ENCODE assay signal across 10 mouse cellular contexts in the genomic region with DNA sequence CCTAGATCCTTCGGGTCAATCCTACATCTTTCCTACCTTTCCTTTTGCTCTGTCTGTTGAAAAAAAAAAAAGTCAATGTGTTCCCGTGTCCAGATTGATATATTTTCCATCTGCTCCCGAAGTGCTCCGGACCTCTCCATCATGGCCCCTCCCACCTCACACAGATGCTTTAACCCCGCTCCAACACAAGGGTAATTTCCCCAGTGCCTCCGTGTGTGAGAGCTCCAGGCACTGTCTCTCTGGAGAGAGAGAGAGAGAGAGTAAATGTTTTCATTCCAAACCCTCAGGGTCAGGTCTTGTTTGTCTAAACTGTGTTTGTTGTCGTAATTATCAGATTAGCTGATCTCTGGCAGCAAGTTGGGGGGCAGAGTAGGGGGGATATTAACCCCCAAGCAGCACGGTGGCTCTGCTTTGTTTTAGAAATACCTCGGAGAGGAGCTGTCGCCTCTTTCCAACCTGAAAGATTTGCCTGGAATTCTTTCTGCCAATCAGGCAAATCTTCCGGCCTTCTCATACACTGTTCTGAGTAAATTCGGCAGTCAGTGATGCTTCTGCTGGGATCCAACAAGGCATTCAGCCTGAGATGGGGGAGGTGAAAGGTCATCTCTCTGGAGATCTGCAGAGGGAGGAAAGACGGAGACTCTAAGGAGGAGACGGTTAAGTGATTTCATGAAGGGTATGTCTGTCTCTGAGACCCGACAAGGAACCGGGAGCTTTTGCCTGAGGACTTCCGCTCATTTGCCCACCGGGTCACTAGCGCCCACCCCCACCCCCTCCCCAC. TPM values are rescaled to one million over a fixed set of nuclear protein-coding genes. Genes with fewer than 3 reads are reported as not detected.
DNase-seq lines count a peak whose midpoint lies in the region; ATAC-seq lines count a peak whose summit lies in the region.
"Had no signal": no experiment of that assay in that cellular context is flagged by ENCODE, and none has a peak within 500 bp of the region (broad histone marks: within the 10 kb centered on the region; RNA-seq: fewer than 3 reads in every experiment).

No protein-coding gene starts in this region.

- no peak for DNase-seq in heart, postnatal 14 days
- DNase-seq in right cerebral cortex, adult 18-20 months = no peak
- no peak for DNase-seq in cerebellum, postnatal 14 days
- DNase-seq in lung, postnatal 14 days = no peak
- DNase-seq: heart, adult 2 months; layer of hippocampus, postnatal 36 days had no signal

- no peaks in the 10 kb centered on the region for H3K9me3 ChIP-seq in heart, embryonic 12.5 days (replicated peaks)
- H3K9me3 ChIP-seq in embryonic facial prominence, embryonic 13.5 days = no peaks in the 10 kb centered on the region
- H3K9me3 ChIP-seq in intestine, embryonic 16.5 days (ENCODE audit: control insufficient read depth, low read length) = no peaks in the 10 kb centered on the region
- H3K9me3 ChIP-seq in neural tube, embryonic 14.5 days (ENCODE audit: control insufficient read depth, low read length) = no peaks in the 10 kb centered on the region

- no peak for ATAC-seq in heart, embryonic 12.5 days (ENCODE audit: insufficient number of reproducible peaks, low FRiP score)
- ATAC-seq in embryonic facial prominence, embryonic 13.5 days (ENCODE audit: insufficient number of reproducible peaks, insufficient read depth, low FRiP score, low TSS enrichment, low read depth) = no peak
- peak; percentile 69 for ATAC-seq in intestine, embryonic 16.5 days
- ATAC-seq in neural tube, embryonic 14.5 days (ENCODE audit: low read depth) = no peak

- intact Hi-C loops in heart, postnatal 14 days (cut with DNase I) = no loop called here

- no peak overlapping the region for H3K27ac ChIP-seq in heart, embryonic 12.5 days (ENCODE audit: poor library complexity, severe bottlenecking)
- no peak overlapping the region for H3K27ac ChIP-seq in embryonic facial prominence, embryonic 13.5 days
- H3K27ac ChIP-seq in intestine, embryonic 16.5 days (ENCODE audit: low read length) = peak overlapping the region; percentile 55
- H3K27ac ChIP-seq in neural tube, embryonic 14.5 days (ENCODE audit: low read depth, low read length) = no peak overlapping the region
- H3K27ac ChIP-seq: heart, adult 2 months had no signal

- H3K27me3 ChIP-seq in heart, embryonic 12.5 days (replicated peaks) = peaks cover 54% of the 10 kb centered on the region
- peaks cover 83% of the 10 kb centered on the region for H3K27me3 ChIP-seq in embryonic facial prominence, embryonic 13.5 days
- no peaks in the 10 kb centered on the region for H3K27me3 ChIP-seq in intestine, embryonic 16.5 days (replicated peaks; ENCODE audit: control insufficient read depth, insufficient read depth, low read length)
- H3K27me3 ChIP-seq in neural tube, embryonic 14.5 days (ENCODE audit: control insufficient read depth, insufficient read depth, low read length) = no peaks in the 10 kb centered on the region

- peak overlapping the region; percentile 44 for H3K4me2 ChIP-seq in heart, embryonic 12.5 days
- H3K4me2 ChIP-seq in embryonic facial prominence, embryonic 13.5 days = peak overlapping the region; percentile 44
- H3K4me2 ChIP-seq in intestine, embryonic 16.5 days (ENCODE audit: low read depth, low read length) = peak overlapping the region; percentile 26
- peak overlapping the region; percentile 27 for H3K4me2 ChIP-seq in neural tube, embryonic 14.5 days (ENCODE audit: low read depth, low read length)

- no peaks in the 10 kb centered on the region for H3K4me1 ChIP-seq in heart, embryonic 12.5 days (replicated peaks)
- H3K4me1 ChIP-seq in embryonic facial prominence, embryonic 13.5 days = peaks cover 11% of the 10 kb centered on the region
- 0 out of 2 replicates have a peak, but pooled peaks cover 5% of the 10 kb centered on the region for H3K4me1 ChIP-seq in intestine, embryonic 16.5 days (ENCODE audit: control insufficient read depth, insufficient read depth, low read length)
- peaks cover 7% of the 10 kb centered on the region; the same call in 1 of the 2 replicates for H3K4me1 ChIP-seq in neural tube, embryonic 14.5 days (ENCODE audit: control insufficient read depth, insufficient read depth, low read length)

- H3K4me3 ChIP-seq in heart, embryonic 12.5 days = no peak overlapping the region
- H3K4me3 ChIP-seq in embryonic facial prominence, embryonic 13.5 days = 0 out of 2 replicates have a peak overlapping the region, but pooled peaks have one; percentile 8
- no peak overlapping the region for H3K4me3 ChIP-seq in intestine, embryonic 16.5 days (ENCODE audit: low read length)
- H3K4me3 ChIP-seq in neural tube, embryonic 14.5 days (ENCODE audit: low read depth, low read length) = no peak overlapping the region
- H3K4me3 ChIP-seq: heart, adult 2 months had no signal

- no peaks in the 10 kb centered on the region for H3K36me3 ChIP-seq in heart, embryonic 12.5 days
- H3K36me3 ChIP-seq in embryonic facial prominence, embryonic 13.5 days = no peaks in the 10 kb centered on the region
- no peaks in the 10 kb centered on the region for H3K36me3 ChIP-seq in intestine, embryonic 16.5 days (ENCODE audit: control insufficient read depth, insufficient read depth, low read length)
- H3K36me3 ChIP-seq in neural tube, embryonic 14.5 days (ENCODE audit: control insufficient read depth, insufficient read depth, low read length) = no peaks in the 10 kb centered on the region

- no peak overlapping the region for H3K9ac ChIP-seq in heart, embryonic 12.5 days
- H3K9ac ChIP-seq in embryonic facial prominence, embryonic 13.5 days = peak overlapping the region; percentile 0; the same call in 1 of the 2 replicates
- no peak overlapping the region for H3K9ac ChIP-seq in intestine, embryonic 16.5 days (ENCODE audit: low read depth, low read length)
- H3K9ac ChIP-seq in neural tube, embryonic 14.5 days (replicated peaks; ENCODE audit: low read depth, low read length) = no peak overlapping the region

- 13% methylated on average over 19 of the region's 19 CpGs for WGBS in heart, embryonic 12.5 days
- WGBS in embryonic facial prominence, embryonic 13.5 days = 4% methylated on average over 19 of the region's 19 CpGs
- 8% methylated on average over 19 of the region's 19 CpGs for WGBS in intestine, embryonic 16.5 days
- WGBS in neural tube, embryonic 14.5 days = 8% methylated on average over 19 of the region's 19 CpGs

RNA-seq across cellular contexts. Expression of a gene that starts 22.1 kb away (rescaled TPM):
- 180 and 181 TPM in 2 replicates for polyA plus RNA-seq in heart, embryonic 12.5 days (2016; fragmentation: Nextera tagmentation; extraction: Ambion mirVana)
- total RNA-seq in heart, postnatal 14 days (2021) = 100 to 1,000 TPM; 687 to 721 TPM
- polyA plus RNA-seq in embryonic facial prominence, embryonic 13.5 days (2015; fragmentation: Nextera tagmentation; extraction: Ambion mirVana) = 34.3 and 35.6 TPM in 2 replicates
- 70.5 and 73.4 TPM in 2 replicates for polyA plus RNA-seq in intestine, embryonic 16.5 days (2015; fragmentation: Nextera tagmentation; extraction: Ambion mirVana)
- polyA plus RNA-seq in neural tube, embryonic 14.5 days (2014; fragmentation: Nextera tagmentation; extraction: Ambion mirVana) = 81.8 and 99.5 TPM in 2 replicates
